Mouse (Mus musculus): ENCODE measurements around the gene Wif1.

GRCm38 (mm10) chr10:121083512-121083911, 49.8 kb downstream of the Wif1 start:
- peak; percentile 57 for TF ChIP-seq CTCF (IDR thresholded peaks at IDR 0.05; ENCODE audit: low read depth)
- no peak for TF ChIP-seq EP300 (optimal IDR thresholded peaks at IDR 0.05)

Measured in stomach, postnatal 0 days (tissue).